Mouse (Mus musculus) Muller cell, postnatal 12 days (primary cell): Measurements from ENCODE around the gene Arih2.
"Not testable (repeated sequence)": the region's sequence is repeated elsewhere in the genome, so short reads cannot be mapped to it uniquely, and the experiment has no call there.

ENCODE experiments used
- DNase-seq: peaks from one replicate; pipeline ENCODE4 v3.0.0-alpha.2; 2015; ENCODE audit errors: inconsistent ontology term

Gene Arih2

DNA sequence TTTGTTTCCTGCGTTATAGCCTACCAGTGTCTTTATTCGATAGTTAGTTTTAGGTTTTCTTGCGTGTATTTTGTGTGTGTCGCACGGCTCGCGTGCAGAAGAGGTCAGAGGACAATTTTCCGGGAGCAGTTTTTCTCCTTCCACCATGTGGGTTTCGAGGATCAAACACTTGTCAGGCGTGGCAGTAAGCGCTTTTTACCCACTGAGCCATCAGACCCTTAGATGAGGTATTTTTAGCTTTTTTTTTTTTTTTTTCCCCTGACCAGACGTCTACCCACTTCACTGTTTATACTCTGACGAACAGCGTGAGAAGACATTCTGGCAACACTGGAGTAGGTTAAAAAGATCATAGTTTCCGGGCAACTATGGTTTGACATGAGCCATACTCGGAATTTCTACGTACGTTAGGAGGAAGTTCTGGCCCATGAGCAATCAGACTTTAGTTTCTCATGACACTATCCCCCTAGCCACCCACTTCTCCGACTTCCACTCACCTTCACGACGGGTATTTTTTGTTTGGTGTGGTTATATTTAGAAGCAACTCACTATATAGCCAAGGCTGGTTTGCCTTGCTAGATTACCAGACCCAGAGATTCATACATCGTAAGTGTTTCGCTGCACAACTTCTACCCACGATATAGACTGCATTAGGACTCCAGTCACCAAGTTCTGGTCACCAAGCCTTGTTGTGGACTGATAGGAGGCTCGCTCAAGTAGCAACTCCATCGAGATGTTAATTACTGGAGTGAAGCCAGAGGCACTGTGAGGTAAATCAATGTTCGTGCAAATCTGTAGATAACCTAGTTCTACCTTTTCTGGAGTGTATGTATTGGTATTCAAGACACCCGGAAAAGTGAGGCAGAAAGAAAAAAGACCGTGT is 615 bp upstream of the Arih2 start:
- peak; percentile 46 for DNase-seq

DNA sequence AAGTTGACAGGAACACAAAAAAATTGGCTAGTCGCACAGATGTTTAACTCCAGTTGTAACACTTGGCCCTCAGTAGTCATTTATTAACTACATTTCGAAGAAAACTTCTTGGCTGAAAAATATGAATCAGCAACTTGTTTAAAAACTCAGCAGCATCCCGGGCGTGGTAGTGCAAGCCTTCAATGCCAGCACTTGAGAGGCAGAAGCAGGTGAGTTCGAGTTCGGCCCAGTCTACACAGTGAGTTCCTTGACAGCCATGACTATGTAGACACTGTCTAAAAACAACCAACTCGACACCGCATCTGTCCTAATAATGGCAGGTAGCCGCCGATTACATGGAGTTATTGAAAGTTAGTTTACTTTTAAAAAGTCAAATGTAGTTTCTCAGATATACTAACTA is 1.0 kb downstream of the Arih2 start:
- DNase-seq, result no peak

DNA sequence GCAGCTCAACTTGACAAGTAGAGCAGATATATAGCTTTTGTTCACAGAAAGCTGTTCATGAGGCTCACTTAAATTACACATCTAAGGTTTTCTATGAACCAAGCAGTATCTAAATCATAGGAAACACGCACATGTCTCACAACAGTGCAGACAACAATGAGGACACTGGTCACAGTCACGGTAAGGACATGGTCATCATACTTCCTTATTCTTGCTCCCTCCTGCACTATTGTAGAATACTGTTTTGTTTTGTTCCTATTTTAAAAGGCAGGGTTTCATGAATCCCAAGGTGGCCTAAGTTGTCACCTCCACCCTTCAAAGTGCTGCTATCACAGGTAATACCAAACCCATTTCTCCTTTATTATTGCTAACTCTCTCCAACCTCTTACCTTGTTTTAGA is 9.4 kb downstream of the Arih2 start:
- DNase-seq, result no peak

DNA sequence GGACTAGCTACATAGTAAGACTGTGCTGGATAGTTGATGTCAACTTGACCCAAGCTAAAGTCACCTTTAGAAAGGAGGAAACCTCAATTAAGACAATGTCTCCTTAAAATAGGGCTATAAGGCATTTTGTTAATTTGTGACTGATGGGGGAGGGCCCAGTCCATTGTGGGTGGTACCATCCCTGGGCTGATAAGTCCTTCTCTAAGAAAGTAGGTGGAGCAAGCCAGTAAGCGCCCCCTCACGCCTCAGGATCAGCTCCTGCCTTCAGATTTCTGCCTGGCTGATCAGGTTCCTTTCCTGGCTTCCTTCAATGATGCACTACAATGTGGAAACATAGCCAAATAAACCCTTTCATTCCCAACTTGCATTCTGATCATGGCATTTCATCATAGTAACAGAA is 13.8 kb downstream of the Arih2 start:
- DNase-seq, result no peak

DNA sequence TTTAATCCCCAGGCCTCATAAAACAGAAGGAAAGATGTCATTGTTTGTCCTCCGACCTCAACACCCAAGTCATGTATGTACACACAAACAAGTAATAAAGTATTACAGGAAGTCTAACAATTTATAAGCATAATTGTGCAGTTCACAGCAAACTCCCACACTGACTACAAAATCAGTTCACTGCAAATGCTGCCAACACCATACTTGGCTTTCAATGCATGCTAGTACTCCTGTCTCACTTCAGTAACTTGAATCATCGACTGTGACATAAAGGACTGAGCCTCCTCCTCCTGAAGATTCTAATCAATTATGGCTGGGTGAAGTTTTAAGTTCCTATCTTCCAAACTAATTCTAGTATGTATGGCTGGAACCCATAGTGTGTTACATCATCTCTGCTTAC is 15.3 kb downstream of the Arih2 start:
- DNase-seq, result no peak

DNA sequence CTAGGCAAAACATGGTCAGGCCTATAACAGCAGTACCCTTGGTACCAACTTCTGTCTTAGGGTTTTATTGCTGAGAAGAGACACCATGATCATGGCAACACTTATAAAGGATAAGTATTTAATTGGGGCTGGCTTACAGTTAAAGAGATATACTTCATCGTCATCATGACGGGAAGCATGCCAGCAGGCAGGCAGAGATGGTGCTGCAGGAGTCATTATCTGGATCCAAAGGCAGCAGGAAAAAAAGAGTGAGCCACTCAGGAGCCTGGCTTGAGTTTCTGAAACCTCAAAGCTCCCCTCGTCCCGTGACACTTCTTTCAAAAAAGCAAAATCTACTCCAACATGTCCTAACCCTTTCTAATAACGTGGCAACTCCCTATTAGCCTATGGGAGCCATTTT is 16.8 kb downstream of the Arih2 start:
- DNase-seq, result no peak

DNA sequence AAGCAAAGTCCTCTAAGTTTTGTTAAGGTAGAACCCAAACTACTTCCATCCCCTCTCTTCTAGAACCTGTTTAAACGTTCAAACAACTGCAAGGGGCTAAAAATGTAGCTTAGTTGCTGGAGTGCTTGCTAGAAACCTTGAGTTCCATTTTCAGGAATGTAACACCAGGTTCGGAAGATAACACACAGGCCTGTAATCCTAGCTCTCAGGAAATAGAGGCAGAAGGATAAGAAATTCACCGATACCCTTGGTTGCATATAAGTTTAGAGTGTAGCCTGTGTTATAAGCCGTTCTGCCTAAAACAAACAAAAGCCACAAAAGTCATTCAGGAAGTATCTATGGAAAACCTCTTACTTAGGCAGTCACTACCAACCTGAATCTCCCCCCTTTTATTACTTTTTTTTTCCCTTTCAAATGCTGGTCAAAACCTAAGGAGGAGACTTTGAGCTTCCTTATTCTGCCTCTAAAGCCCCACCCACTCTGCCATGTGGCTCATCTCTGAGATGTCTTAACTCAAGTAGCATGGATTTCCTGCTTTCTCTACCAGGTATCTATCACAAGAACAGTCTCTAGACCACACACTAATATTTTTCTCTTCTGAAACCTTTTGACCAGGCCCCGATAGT is 17.4 kb downstream of the Arih2 start:
- no peak for DNase-seq

DNA sequence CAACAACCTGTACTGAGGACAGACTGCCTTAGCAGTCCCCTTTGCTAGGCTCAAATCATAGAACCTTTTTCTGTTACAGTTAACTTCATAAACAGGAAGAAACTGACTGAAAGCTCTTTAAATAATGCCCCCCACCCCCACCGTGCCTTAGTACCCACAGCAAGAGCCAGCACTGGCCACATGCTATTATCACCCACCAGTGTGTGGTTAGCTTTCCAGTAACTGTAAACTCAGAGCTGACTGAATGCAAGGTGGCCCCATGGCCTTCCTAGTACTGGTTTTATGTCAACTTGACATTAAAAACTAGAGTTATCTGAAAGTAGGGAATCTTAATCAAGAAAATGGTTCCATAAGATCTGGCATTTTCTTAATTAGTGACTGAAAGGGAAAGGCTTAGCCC is 18.5 kb downstream of the Arih2 start:
- no peak for DNase-seq

DNA sequence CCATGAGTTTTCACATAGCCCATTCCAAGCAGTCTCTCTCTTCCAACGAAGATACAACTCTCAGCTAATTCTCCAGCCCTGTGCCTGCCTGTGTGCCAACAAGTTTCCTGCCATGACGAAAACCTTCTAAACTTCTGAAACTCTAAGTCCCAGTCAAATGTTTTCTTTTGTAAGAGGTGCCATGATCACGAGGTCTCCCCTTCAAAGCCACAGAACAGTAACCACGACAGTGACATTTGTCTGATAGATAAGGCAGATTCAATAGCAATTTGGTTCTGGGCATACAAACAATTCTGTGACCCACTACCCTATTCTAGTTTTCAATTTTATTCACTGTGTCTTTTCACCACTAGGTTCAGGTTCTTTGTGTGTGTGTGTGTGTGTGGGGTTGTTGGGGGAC is 21.0 kb downstream of the Arih2 start:
- DNase-seq, result no peak

DNA sequence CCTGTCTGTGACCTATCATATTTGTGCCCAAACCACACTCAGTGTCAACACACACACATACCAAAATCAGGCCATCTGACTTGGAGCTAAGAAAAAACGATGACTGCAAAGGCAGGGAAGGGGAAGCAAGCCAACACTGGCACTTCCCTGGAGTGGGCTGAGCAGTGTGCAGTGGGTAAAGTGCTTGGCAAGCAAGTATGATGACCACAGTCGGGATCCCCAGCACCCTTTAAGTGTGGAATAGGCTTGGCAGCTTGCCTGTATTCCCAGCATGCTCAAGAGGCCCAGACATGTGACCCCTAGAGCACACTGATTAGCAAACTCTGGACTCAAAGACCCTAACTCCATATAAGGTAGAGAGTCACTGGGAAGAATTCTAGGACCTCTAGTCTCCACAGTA is 22.7 kb downstream of the Arih2 start:
- peak; percentile 38 for DNase-seq

DNA sequence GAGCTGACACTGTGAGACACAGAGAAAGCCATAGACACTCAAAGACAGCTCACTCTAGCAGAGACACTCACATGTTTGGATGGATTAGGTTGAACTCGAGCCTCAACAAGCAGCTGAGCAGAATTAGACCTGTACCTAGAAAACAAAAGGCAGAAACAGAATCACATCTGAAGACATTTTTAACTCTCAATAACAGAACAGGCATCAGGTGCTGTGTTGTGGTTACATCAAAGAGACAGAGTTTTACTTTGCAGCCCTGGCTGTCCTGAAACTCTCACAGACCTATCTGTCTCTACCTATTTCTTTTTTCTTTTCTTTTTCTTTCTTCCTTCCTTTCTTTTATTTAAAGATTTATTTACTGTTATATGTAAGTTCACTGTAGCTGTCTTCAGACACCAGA is 31.9 kb downstream of the Arih2 start:
- DNase-seq, result no peak

DNA sequence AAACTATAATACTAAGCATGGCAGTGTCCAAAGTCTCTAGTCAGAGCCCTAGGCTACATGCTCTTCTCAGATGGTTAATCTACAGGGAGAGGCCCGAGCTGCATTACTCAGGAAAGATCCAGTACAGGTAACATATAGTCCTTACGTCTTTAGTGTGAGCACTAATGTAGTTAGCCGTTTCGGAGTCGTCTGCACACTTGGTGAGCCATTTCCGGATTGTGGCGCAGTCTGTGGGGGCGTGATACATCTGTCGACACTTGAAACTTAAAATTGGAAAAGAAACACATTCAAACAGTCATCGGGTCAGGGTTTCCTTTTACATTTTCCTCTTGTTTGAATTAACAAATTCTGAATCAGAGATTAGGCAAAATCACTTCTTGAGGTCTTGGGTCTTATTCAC is 37.7 kb downstream of the Arih2 start:
- DNase-seq, result no peak

DNA sequence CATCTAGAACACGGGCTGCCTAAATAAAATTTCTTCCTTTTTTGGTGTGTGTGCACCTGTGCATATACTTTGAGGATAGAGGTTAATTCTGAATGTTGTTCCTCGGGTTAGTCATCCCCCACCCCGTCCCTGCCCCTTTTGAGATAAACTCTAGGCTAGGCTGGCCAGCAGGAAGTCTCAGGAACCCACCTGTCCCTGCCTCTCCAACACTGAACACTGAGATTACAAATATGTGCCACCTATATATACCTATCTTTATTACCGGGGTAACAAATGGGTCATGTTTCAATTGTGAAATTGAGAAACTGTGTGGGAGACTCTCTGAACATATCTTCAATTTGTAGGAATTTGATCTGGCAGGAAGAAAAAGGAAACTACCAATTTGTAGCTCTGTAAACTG is 40.3 kb downstream of the Arih2 start:
- no peak for DNase-seq

DNA sequence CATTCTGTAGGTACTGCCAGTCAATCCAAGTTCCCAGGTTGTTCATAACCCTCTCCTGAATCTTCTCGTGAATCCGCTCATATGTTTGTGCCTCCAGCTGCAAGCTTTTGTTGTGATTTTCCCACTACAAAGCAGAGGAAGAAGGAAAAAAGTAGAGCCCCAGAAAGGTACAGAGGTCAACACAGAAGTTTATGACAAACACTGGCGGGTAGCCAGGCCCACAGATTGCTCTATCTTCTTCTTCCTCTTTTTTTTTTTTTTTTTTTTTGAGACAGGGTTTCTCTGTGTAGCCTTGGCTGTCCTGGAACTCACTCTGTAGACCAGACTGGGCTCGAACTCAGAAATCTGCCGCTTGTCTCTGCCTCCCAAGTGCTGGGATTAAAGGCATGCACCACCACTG is 41.3 kb downstream of the Arih2 start:
- DNase-seq, result not testable (repeated sequence)

DNA sequence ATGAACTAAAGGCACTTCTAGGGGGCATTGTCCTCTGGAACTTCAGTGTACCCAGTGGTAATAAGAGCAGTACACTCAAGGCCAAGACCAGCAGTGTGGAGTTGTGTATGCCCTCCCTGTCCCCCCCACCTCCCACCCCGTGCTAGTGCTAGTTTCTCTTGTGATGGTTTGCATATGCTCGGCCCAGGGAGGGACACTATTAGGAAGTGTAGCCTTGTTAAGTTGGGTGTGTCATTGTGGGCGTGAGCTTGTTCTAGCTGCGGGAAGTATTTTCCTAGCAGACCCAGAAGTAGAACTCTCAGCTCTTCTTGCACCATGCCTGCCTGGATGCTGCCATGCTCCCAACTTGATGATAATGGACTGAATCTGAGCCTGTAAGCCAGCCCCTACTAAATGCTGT is 47.2 kb downstream of the Arih2 start:
- no peak for DNase-seq

DNA sequence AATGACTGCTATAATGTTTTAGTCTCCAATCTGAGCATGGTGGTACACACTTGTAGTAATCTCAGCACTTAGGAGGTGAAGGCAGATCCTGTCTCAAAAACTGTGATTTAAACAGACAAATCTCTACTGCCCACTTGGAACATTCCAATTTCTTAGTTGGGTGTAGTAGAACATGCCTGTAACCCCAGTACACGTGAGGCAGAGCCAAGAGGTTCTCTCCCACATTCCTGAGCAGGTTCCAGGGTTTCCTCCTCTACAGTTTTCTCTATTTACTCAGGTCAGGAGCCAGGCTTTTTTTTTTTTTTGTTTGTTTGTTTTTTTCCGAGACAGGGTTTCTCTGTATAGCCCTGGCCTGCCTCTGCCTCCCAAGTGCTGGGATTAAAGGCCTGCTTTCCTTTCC is 49.2 kb downstream of the Arih2 start:
- DNase-seq, result no peak

DNA sequence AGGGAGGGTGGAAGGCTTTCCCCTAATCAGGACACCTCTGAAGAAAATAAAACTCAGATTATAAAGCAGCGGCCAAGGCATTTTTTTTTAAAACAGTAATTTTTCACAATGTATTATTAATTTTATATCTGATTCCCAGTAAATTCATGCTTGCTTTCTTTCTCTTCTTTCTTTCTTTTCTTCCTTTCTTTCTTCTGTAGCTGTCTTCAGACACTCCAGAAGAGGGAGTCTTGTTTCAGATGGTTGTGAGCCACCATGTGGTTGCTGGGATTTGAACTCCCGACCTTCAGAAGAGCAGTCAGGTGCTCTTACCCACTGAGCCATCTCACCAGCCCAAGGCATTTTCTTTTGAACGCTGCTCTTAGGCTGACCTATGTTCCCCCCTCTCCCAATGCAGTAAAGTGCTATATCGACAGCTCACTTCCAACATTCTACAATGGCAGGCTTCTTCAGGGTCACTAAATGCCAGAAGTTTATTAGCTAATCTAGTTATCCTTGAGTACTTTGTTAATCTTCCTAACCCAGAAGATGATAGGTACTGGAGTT is 50.1 kb downstream of the Arih2 start:
- DNase-seq, result peak; percentile 64

DNA sequence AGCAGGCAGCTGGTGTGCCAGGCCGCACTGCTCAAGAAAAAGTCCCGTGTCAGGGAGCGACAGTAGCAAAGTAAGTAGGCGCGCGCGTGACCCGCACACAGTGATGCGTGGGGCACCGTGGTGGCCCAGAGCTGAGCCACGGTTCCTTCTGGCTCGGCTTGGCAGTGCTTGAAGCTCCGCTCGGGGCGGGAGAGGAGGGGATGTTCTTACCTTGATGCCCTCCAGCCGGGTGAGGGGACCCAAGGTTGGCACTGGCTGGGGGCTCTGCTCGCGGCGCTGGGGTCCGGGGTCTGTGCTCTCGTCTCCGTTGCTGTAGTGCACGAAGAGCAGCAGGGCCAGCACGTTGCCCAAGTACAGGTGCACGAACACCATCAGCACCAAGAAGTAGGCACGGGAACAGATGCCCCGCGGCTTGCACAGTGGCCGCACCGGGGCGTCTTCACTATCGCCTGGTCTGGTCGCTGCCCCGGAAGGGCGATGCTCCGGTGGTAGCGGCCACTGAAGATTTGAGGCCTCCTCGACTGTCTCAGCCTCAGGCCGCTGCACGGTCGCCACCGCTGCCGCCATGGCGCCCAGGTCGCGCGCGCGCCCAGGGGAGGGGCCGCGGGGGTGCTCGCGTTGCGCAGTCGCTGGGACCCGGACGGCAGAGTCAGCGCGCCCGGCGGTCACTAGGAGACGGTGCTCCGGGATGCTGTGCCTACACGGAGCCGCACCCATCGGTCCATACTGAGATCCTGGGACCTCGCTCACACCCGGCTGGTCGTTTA is 52.0 kb downstream of the Arih2 start, which contains the start of gene P4htm:
Gene P4htm (minus strand): TSS at position 670 of the 767 bp plus-strand sequence.
- peak; percentile 78 for DNase-seq

DNA sequence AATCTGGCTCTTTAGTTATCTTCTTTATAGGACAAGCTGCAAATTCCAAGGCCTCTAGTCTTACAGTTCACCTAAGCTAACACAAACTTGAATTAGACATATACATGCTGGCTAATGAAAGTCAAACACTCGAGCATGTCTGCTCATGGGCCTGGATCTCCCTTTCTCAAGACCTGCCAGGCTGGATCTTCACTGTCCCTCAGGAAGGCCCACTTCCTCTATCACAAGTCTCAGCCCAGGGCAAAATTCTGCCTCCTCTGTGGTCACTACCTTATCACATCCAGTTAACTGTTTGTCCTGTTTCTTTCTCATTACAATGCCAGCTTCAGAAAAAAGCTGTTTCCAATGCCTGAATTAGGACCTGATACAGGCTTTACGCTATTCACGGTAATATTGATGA is 54.8 kb downstream of the Arih2 start:
- no peak for DNase-seq

DNA sequence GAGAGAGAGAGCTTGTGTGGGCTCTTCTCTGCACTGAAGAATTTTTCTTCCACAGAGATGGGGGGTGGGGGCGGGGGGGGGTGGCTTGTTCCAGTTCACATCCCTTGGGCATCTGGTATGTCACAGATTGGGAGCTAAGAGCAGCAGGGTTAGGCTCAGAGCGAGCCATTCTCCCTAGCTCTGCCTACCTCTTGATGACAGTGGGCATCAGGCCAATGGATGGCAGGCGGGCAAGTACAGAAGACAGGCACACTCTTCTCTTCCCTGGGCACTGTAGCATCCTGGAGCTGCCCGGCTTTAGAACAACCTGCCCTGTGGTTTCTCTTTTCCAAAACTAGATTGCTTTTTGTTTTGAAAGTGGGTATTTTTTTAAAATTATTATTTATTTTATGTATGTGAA is 57.7 kb downstream of the Arih2 start:
- DNase-seq, result no peak

DNA sequence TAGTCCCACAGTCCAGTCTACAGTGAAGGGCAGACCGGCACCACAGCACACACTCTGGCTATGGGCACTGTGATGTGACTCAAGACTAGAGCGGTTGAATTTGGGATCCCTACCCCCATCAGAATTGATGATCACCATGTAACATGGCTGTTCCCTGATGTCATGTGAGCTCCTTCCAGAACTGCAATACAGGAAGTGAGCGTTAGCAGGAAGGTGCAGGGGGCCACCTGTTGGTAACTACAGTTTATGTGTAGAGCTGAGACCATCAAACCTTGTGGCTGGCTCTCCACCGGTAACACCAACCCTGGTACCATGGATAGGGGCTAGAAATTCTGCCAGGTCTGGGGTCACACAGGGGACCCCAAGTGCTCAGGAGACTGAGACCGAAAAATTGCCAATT is 60.0 kb downstream of the Arih2 start:
- no peak for DNase-seq

DNA sequence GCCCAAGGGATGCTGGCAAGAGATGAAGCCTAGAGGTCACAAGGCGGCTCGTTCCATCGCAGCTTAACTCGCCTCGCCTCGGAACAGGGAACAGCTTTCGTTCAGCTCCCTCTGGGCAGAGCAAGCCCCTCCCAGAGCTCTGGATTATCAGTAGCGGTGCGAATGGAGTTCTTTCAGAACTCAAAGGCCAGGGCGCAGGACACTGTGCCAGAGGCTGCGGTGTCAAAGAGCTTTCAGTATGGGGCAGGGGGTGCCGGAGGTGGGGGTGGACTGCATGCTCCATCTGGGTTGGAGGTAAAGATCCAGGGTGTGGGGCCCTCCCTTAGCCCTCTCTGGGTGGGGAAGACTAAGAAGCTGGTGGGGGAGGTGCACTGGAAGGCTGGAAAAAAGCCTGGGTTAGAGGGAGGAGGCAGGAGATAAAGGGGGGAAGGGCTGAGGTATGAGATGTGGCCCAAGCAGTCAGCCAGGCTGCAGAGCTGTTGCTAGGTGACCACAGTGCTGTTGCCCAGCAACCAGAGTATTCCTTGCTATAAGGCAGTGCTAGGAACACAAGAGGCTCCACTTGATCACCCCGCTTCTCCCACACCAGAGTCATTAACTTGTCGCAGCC is 61.5 kb downstream of the Arih2 start:
- peak; percentile 73 for DNase-seq
